Mouse (Mus musculus) Patski (cell line): ENCODE results near the gene Arpc5l. TPM values are rescaled to one million over a fixed set of nuclear protein-coding genes. Genes with fewer than 3 reads are reported as not detected.
A peak's percentile ranks its signal among the peaks of the same experiment; 100 is the strongest.
"Not testable (repeated sequence)": the region's sequence is repeated elsewhere in the genome, so short reads cannot be mapped to it uniquely, and the experiment has no call there.

Experiments
- ATAC-seq: fragments of 100-300 bp; one replicate; pipeline ENCODE4 v1.8.0; 2021
- CTCF ChIA-PET: fragments of 350-600 bp; sonication (Branson Sonifier 250); formaldehyde crosslinking; loops from one replicate; lab custom pipeline; 2022; ENCODE audit warnings: inconsistent platforms; lab: Charles Lee
- POLR2A ChIA-PET: fragments of 350-600 bp; sonication (Branson Sonifier 250); formaldehyde crosslinking; loops from one replicate; lab custom pipeline; 2022; ENCODE audit warnings: antibody characterized with exemption, inconsistent platforms; lab: Charles Lee
- DNase-seq: peaks from one replicate; pipeline ENCODE4 v3.0.0-alpha.2; 2011; ENCODE audit warnings: low read depth, low spot score
- H3K27me3 ChIP-seq: fragments of 371-371 bp; one replicate; pipeline ENCODE4 v1.5.1; 2021
- CTCF ChIP-seq: fragments of 100-300 bp; IDR thresholded peaks from one replicate; pipeline ENCODE4 v1.5.1; 2021
- in situ Hi-C: fragments of 300-500 bp; cut with MboI; formaldehyde crosslinking; loops from 3 replicates; pipeline ENCODE4 v1.11.1; 2018; ENCODE audit warnings: low pct_unique_long_range_greater_than_20kb, mixed read lengths
- polyA plus RNA-seq: library from polyadenylated mRNA; unstranded; gene quantifications from one replicate; pipeline ENCODE4 v1.2.3, GENCODE M21; 2021

The Arpc5l gene
- polyA plus RNA-seq, 1 experiment from 2014 or later, result 93.2 TPM

DNA sequence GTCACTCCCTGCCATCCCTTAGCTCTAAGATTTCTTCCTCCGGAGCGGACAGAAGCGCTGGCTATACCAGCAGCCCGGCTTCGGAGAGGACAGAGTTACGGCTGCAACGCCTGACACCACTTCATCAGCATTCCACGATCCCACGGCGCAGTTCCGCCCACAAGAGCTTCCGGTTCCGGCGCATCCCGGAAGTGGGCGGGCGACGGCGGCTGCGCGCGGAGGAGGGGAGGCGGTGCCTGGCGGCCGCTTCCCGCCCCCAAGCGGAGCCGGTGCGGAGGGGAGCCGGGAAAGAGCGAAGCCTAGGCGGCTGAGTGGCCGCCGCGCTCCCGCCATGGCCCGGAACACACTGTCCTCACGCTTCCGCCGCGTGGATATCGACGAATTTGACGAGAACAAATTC, 2.7 kb downstream of the Arpc5l start:
- in situ Hi-C loops, result loop anchor here (10.0 kb wide), 1 partner anchor 363 kb away; the partner anchor contains the start of gene Psmb7
- ChIA-PET CTCF (interaction anchor here (0.6 to 1.1 kb wide), 2 partner anchors 79 to 123 kb away, joined by 3 read pairs; no protein-coding TSS in a partner anchor), POLR2A (interaction anchor here (1.9 kb wide), 1 partner anchor 9 kb away, joined by 7 read pairs; no protein-coding TSS in a partner anchor)
- no peak for TF ChIP-seq CTCF
- no peaks in the 10 kb centered on the region for H3K27me3 ChIP-seq
- DNase-seq (peak; percentile 50), ATAC-seq (peak; percentile 80)

DNA sequence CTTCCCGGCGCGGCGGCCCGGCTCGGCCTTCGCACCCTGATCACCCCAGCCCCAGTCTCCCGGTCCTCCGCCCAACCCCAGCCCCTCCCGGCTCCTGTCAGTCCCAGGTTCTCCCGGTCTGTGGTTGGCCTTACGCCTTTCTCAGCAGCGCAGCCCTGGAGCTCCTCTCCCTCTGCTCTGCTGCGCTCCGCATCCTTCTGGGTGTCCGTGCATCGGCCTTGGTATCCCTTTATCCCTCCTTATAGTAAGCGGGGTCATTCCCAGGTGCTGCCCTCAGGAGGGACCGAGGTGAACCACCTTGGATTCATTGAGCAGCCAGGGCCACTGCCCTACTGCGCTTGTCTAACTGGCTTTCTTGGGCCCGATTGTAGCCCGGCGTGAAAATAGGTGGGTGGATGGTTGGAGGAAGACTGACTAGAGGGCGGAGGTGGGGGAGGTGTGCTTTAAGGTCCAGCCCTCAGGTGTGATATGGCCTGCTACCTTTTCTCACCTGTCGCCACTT, 3.3 kb downstream of the Arpc5l start:
- H3K27me3 ChIP-seq, result no peaks in the 10 kb centered on the region
- no peak for TF ChIP-seq CTCF
- CTCF ChIA-PET, result interaction anchor here (0.7 kb wide), 1 partner anchor 80 kb away, joined by 3 read pairs; no protein-coding TSS in a partner anchor
- POLR2A ChIA-PET, result interaction anchor here (1.9 kb wide), 1 partner anchor 9 kb away, joined by 7 read pairs; no protein-coding TSS in a partner anchor
- DNase-seq (no peak), ATAC-seq (peak; percentile 27)
- in situ Hi-C loops, result loop anchor here (10.0 kb wide), 1 partner anchor 364 kb away; the partner anchor contains the start of gene Psmb7

- DNase-seq (no peak), ATAC-seq (no peak)
- no peak for TF ChIP-seq CTCF
- ChIA-PET CTCF (interaction anchor here (0.7 kb wide), 1 partner anchor 81 kb away, joined by 3 read pairs; no protein-coding TSS in a partner anchor), POLR2A (interaction anchor here (1.1 to 1.9 kb wide), 2 partner anchors 10 kb away, joined by 6 to 7 read pairs; no protein-coding TSS in a partner anchor)
- H3K27me3 ChIP-seq, result no peaks in the 10 kb centered on the region
- in situ Hi-C loops, result loop anchor here (10.0 kb wide), 1 partner anchor 364 kb away; the partner anchor contains the start of gene Psmb7
Observed at GRCm38 (mm10) chr2:39008954-39009365, 3.8 kb downstream of the Arpc5l start.

DNA sequence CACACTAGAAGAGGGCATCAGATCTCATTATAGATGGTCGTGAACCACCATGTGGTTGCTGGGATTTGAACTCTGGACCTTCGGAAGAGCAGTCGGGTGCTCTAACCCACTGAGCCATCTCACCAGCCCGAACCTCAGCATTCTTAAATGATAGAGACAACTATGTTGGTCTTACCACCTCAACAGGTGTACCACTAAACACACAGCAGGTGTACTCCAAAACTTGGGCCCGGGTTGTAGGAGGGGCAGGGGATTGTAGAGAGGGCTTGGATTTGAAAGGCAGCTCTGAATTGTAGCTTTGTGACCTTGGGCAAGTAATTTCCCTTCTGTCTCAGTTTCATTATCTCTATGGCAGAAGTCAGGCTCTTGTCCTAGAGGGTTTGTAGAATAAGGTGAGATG, 5.0 kb downstream of the Arpc5l start:
- CTCF ChIA-PET, ATAC-seq, in situ Hi-C loops, DNase-seq, H3K27me3 ChIP-seq: not testable (repeated sequence)
- POLR2A ChIA-PET, result interaction anchor here (1.0 to 1.7 kb wide), 3 partner anchors 11 to 38 kb away, joined by 3 read pairs; no protein-coding TSS in a partner anchor

- in situ Hi-C loops, result no loop called here
- POLR2A ChIA-PET, result interaction anchor here (1.4 to 1.7 kb wide), 2 partner anchors 10 to 37 kb away, joined by 3 read pairs; no protein-coding TSS in a partner anchor
- TF ChIP-seq CTCF, result no peak
- CTCF ChIA-PET, result interaction anchor here (1.4 kb wide), 1 partner anchor 20 kb away, joined by 3 read pairs; no protein-coding TSS in a partner anchor
- DNase-seq (no peak), ATAC-seq (no peak)
- no peaks in the 10 kb centered on the region for H3K27me3 ChIP-seq
Observed at GRCm38 (mm10) chr2:39011264-39011663, 6.1 kb downstream of the Arpc5l start.

DNA sequence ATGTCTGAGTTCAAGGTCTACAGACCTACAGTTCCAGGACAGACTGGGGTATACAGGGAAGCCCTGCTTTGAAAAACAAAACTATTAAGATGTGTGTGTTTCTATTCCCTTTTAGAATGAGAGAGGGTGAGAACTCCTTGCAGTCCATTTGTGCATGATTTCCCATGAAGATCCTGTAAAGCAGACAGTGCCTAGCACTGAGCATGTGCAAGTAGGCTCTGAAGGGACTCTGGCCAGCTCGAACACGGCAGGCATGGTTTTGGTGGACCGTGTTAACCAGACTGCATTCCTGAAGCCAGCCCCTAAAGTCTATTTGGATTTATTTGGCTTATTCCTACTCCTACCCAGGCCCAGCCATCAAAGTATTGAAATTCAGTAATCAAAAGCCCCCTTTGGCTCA, 6.8 kb downstream of the Arpc5l start:
- in situ Hi-C loops, result no loop called here
- ChIA-PET POLR2A (no interaction called here), CTCF (interaction anchor here (1.4 kb wide), 1 partner anchor 20 kb away, joined by 3 read pairs; no protein-coding TSS in a partner anchor)
- DNase-seq (no peak), ATAC-seq (no peak)
- H3K27me3 ChIP-seq, result no peaks in the 10 kb centered on the region
- TF ChIP-seq CTCF, result no peak

DNA sequence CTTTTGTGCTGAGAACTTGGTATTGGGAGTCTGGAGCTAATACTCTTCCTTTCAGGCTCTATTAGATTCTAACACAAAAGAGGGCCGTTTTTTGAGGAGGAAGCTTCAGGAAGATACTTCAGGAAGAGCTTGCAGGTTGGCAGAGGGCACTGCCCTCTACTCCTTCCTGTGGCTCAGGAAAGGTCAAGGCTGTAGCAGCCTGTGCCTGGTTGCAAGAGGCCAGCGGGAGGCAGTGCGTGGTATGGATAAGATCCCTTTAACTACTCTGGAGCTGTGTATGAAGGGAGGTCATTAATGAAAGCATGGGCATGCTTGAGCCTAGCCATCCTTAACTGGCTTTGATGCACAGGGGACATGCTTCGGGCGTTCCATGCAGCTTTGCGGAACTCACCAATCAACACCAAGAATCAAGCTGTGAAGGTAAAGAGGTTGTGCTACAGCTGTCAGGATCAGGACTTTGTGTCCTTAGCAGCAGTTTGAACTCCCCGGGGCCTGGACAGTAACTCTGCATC, 7.7 kb downstream of the Arpc5l start:
- DNase-seq, result no peak
- TF ChIP-seq CTCF, result no peak
- no peak for ATAC-seq
- H3K27me3 ChIP-seq, result no peaks in the 10 kb centered on the region
- CTCF ChIA-PET, result no interaction called here
- POLR2A ChIA-PET, result no interaction called here
- in situ Hi-C loops, result no loop called here

DNA sequence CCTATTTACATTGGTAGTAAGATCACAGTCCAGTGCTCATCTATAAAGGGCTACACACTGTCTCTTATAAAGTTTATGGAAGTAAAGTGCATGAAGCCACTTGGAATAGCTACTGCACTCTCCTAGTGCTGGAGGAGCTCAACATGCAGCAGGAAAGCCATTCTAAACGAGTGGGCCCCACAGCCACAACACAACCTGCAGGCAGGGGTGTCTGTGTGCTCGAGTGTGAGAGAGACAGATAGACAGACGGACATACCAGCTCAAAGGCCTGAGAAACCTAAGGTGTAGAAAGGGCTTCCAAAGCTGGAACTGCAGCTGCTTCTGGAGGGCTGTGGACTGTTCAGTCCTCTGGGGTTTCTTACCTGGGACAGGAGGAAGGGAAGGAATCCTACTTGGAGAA, 11.4 kb downstream of the Arpc5l start:
- CTCF ChIA-PET, result interaction anchor here (1.4 to 3.8 kb wide), 4 partner anchors 10 to 138 kb away, joined by 3 to 15 read pairs (median 5); partner anchors contain the start of gene Rpl35
- no peak for TF ChIP-seq CTCF
- ATAC-seq, result no peak

DNA sequence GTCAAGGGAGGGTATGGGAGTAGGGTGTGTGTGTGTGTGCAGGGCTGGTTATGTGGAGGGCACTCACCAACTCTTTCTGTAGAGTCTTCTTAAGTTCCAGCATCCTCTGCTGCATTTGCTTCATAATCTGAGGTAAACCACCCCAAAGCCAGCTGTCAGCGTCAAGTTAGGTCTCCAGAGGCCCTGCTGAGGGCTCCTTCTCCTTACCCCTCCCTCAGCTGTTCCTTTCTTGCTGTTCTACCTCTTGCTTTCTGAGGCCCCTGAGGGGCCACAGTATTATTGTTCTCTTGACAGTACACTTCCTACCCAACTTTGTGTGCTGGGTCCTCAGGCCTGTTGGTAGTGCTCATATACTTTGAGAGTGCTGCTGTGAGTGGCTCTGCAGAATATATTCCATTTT, 14.9 kb downstream of the Arpc5l start:
- no peaks in the 10 kb centered on the region for H3K27me3 ChIP-seq
- ATAC-seq, result no peak
- in situ Hi-C loops, result no loop called here
- POLR2A ChIA-PET, result no interaction called here
- TF ChIP-seq CTCF, result no peak
- CTCF ChIA-PET, result interaction anchor here (1.0 to 1.1 kb wide), 3 partner anchors 9 to 24 kb away, joined by 3 to 4 read pairs (median 3); no protein-coding TSS in a partner anchor
- DNase-seq, result no peak

More for the DNA sequence above, 11.4 kb downstream of the Arpc5l start:
- in situ Hi-C loops, result no loop called here
- no peak for DNase-seq
- POLR2A ChIA-PET, result no interaction called here
- H3K27me3 ChIP-seq, result no peaks in the 10 kb centered on the region

DNA sequence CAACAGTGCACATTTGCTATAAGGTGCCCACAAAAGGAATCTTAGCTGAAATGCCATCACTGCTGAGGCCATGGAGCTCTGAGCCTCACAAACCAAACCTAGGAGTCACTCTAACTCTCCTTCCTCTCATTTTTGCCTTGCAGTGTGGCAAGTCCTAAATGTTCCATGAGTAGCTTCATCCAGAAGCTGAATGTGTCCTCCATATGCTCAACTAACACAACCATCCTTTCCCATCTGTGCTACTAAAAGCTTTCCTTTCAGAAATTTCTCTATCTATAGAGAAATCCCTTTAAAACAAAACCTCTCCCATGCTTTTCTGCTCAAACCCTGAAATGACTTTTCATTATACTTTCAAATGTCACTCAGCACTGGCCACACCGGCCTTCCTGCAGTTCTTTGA, 26.5 kb downstream of the Arpc5l start:
- POLR2A ChIA-PET, result no interaction called here
- CTCF ChIA-PET, result interaction anchor here (0.8 to 1.5 kb wide), 2 partner anchors 11 to 20 kb away, joined by 3 to 5 read pairs; no protein-coding TSS in a partner anchor

More for the DNA sequence above, 26.5 kb downstream of the Arpc5l start:
- TF ChIP-seq CTCF, result no peak
- no peaks in the 10 kb centered on the region for H3K27me3 ChIP-seq
- in situ Hi-C loops, result loop anchor here (25.0 kb wide), 1 partner anchor 1644 kb away; no protein-coding TSS in a partner anchor
- no peak for ATAC-seq
- no peak for DNase-seq
